Mouse (Mus musculus) megakaryocyte, embryonic 14.5 days (primary cell): ENCODE data around the gene Dnase2a.

Source experiments
- FLI1 ChIP-seq: IDR thresholded peaks from 2 replicates; pipeline ENCODE4 v1.6.1; 2012; ENCODE audit warnings: low read length, inconsistent platforms, mixed read lengths
- GATA1 ChIP-seq: IDR thresholded peaks from 3 replicates; pipeline ENCODE4 v1.6.1; 2012; ENCODE audit warnings: mixed read lengths, low read length, inconsistent platforms, borderline replicate concordance

- TF ChIP-seq GATA1 (no peak), FLI1 (no peak)
These were observed 57.5 kb downstream of the Dnase2a start for GRCm38 (mm10) chr8:84965731-84966291.
